Mouse (Mus musculus) cortical plate, adult 2 months (tissue): ENCODE measurements around the gene Slc2a5.

Source experiments
- CTCF ChIP-seq: fragments of 200-500 bp; IDR thresholded peaks from 2 replicates; pipeline ENCODE4 v1.5.1; 2011; ENCODE audit warnings: mild to moderate bottlenecking, control low read depth, low read length; ENCODE audit not compliant: insufficient read depth; ENCODE audit errors: extremely low read depth
- POLR2A ChIP-seq: fragments of 200-500 bp; IDR thresholded peaks from 2 replicates; pipeline ENCODE4 v1.6.1; 2011; ENCODE audit warnings: mild to moderate bottlenecking, low read length, control low read depth; ENCODE audit not compliant: insufficient read depth; ENCODE audit errors: extremely low read depth

DNA sequence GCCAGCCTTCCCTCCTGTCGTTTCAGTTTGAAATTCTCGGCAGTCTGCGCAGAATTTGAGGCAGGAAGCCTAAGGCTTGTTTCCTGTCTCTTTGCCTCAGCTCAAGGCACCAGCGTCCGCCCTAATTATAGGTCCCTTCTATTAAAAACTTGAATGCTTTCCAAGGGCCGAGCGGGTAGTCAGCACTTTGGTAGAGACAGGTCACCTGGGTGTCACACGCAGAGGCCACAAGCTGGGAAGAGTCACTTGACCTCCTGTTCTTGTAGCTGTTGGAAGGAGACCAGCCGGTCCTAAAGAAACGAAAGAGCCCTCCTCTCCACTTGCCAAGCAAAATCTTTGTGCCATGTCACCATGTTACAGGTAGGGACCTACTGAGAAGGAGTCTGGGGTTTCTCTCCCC, 30.0 kb upstream of the Slc2a5 start:
- TF ChIP-seq POLR2A (no peak), CTCF (no peak)
